Mouse (Mus musculus) myocyte (in vitro differentiated cells): ENCODE results near the gene Bivm. TPM values are rescaled to one million over a fixed set of nuclear protein-coding genes. Genes with fewer than 3 reads are reported as not detected.

Experiments
- H3K27me3 ChIP-seq: one replicate; pipeline ENCODE4 v1.6.1; 2011; ENCODE audit not compliant: control insufficient read depth, insufficient read depth, insufficient read length
- H3K36me3 ChIP-seq: one replicate; pipeline ENCODE4 v1.6.1; 2011; ENCODE audit not compliant: control insufficient read depth, insufficient read depth
- H3K4me2 ChIP-seq: one replicate; pipeline ENCODE4 v1.6.1; 2011; ENCODE audit warnings: low read depth, control low read depth
- H3K4me3 ChIP-seq: one replicate; pipeline ENCODE4 v1.5.1; 2011; ENCODE audit warnings: mild to moderate bottlenecking, control low read depth, moderate library complexity
- H3K79me2 ChIP-seq: one replicate; pipeline ENCODE4 v1.6.1; 2011; ENCODE audit not compliant: control insufficient read depth, insufficient read depth
- H3ac ChIP-seq: one replicate; pipeline ENCODE4 v1.6.1; 2011; ENCODE audit not compliant: control insufficient read depth, insufficient read length
- CEBPB ChIP-seq: IDR thresholded peaks from 2 replicates; pipeline ENCODE4 v1.6.1; 2011; ENCODE audit warnings: mild to moderate bottlenecking, moderate library complexity; ENCODE audit not compliant: poor library complexity, insufficient read depth, severe bottlenecking
- E2F4 ChIP-seq: IDR thresholded peaks from one replicate; pipeline ENCODE4 v1.6.1; 2011; ENCODE audit warnings: mild to moderate bottlenecking, control low read depth, moderate library complexity; ENCODE audit not compliant: insufficient read depth
- MAX ChIP-seq: IDR thresholded peaks from one replicate; pipeline ENCODE4 v1.6.1; 2011; ENCODE audit warnings: low read depth, mild to moderate bottlenecking, control low read depth
- MYOD1 ChIP-seq, 3 experiments: IDR thresholded peaks; one replicate each; pipeline ENCODE4 v1.6.1; 2011; ENCODE audit warnings: control low read depth in 2 of 3, low read depth in 2 of 3, mild to moderate bottlenecking in 2 of 3, moderate library complexity in 1 of 3; ENCODE audit not compliant: insufficient read length in 2 of 3, control insufficient read depth in 1 of 3
- MYOG ChIP-seq, 3 experiments: IDR thresholded peaks; one replicate each; pipeline ENCODE4 v1.6.1; 2011; ENCODE audit warnings: control low read depth in 2 of 3, low read depth in 2 of 3, mild to moderate bottlenecking in 2 of 3; ENCODE audit not compliant: insufficient read length in 2 of 3, control insufficient read depth in 1 of 3, insufficient read depth in 1 of 3
- POLR2A ChIP-seq: IDR thresholded peaks from one replicate; pipeline ENCODE4 v1.6.1; 2011; ENCODE audit warnings: low read depth, mild to moderate bottlenecking, control low read depth, moderate library complexity; ENCODE audit not compliant: insufficient read length
- POLR2AphosphoS2 ChIP-seq: IDR thresholded peaks from one replicate; pipeline ENCODE4 v1.6.1; 2011; ENCODE audit warnings: low read depth, control low read depth; ENCODE audit not compliant: insufficient read length
- REST ChIP-seq: IDR thresholded peaks from one replicate; pipeline ENCODE4 v1.6.1; 2011; ENCODE audit warnings: mild to moderate bottlenecking, control low read depth, moderate library complexity; ENCODE audit not compliant: insufficient read depth, insufficient read length
- SRF ChIP-seq: IDR thresholded peaks from one replicate; pipeline ENCODE4 v1.6.1; 2011; ENCODE audit warnings: low read depth; ENCODE audit not compliant: control insufficient read depth, insufficient read length
- TCF12 ChIP-seq: IDR thresholded peaks from one replicate; pipeline ENCODE4 v1.6.1; 2011; ENCODE audit warnings: mild to moderate bottlenecking, control low read depth; ENCODE audit not compliant: poor library complexity, insufficient read depth, severe bottlenecking
- TCF3 ChIP-seq: IDR thresholded peaks from one replicate; pipeline ENCODE4 v1.6.1; 2011; ENCODE audit warnings: low read depth, control low read depth; ENCODE audit not compliant: insufficient read length
- USF1 ChIP-seq: IDR thresholded peaks from one replicate; pipeline ENCODE4 v1.6.1; 2011; ENCODE audit warnings: low read depth, mild to moderate bottlenecking, control low read depth, moderate library complexity
- polyA plus RNA-seq: library from polyadenylated mRNA; unstranded; fragments of >200 nt; fragmentation: generic; extraction: Trizol; gene quantifications from one replicate; pipeline ENCODE4 v1.2.1, GENCODE M21; 2012; ENCODE audit warnings: missing spikeins

The Bivm gene
- polyA plus RNA-seq, 1 experiment, result 8.1 TPM

DNA sequence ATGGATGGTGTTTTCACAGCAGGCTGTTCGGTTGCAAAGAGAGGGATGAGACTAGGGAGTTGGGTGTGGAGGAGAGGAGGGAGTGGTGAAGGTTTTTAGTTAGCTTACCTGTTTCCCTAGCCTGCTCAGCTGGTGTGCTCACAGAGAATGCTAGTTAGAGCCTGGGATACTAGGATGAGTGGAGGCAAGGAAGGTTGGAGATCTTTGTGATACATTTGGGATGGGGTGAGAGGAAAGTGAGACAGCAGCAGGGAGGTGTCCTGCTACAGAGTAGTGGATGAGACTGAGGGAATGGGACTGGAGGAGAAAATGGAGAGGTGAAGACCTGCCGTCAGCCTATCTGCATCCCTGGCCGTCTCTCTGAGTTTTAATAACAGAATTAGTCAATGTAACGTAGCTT lies 53.9 kb downstream of the Bivm start:
- Histone ChIP-seq H3K79me2 (no peaks in the 10 kb centered on the region), H3K27me3 (no peaks in the 10 kb centered on the region), H3K4me3 (no peak overlapping the region), H3K36me3 (peaks cover 31% of the 10 kb centered on the region), H3ac (no peak overlapping the region), H3K4me2 (no peak overlapping the region)
- TF ChIP-seq REST, result no peak
- TF ChIP-seq CEBPB, result no peak
- no peak for TF ChIP-seq MYOG (IDR thresholded peaks at IDR 0.05; ENCODE audit: control insufficient read depth in 1 of 3, insufficient read depth in 1 of 3, insufficient read length in 2 of 3, low read depth in 2 of 3)

GRCm38 (mm10) chr1:44173903-44174302 lies 55.1 kb downstream of the Bivm start:
- Histone ChIP-seq H3ac (no peak overlapping the region), H3K36me3 (peaks cover 38% of the 10 kb centered on the region), H3K79me2 (no peaks in the 10 kb centered on the region), H3K4me2 (no peak overlapping the region), H3K27me3 (no peaks in the 10 kb centered on the region), H3K4me3 (no peak overlapping the region)
- TF ChIP-seq SRF (no peak), POLR2AphosphoS2 (no peak), MYOD1 (IDR thresholded peaks at IDR 0.05; ENCODE audit: control insufficient read depth in 1 of 3, insufficient read length in 2 of 3, low read depth in 2 of 3) (no peak), REST (no peak), TCF3 (no peak), CEBPB (no peak), TCF12 (no peak), POLR2A (no peak), USF1 (no peak), E2F4 (no peak), MYOG (IDR thresholded peaks at IDR 0.05; ENCODE audit: control insufficient read depth in 1 of 3, insufficient read depth in 1 of 3, insufficient read length in 2 of 3, low read depth in 2 of 3) (no peak), MAX (no peak)

DNA sequence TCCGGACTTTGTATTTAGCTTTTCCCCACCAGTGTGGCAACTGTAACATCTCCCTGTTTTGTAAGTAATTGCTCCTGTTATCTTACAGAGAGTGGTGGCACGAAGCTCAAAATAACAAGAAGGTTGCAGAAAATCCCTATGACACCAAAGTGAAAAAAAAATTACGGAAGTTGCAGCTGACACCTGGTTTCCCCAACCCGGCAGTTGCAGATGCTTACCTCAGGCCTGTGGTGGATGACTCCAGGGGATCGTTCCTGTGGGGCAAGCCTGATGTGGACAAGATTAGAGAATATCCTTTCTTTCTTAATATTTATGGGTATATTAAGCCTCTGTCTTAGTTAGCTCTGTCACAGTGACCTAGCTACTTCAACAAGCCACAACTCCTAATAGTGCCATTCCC lies 59.3 kb downstream of the Bivm start:
- Histone ChIP-seq H3K27me3 (no peaks in the 10 kb centered on the region), H3ac (no peak overlapping the region), H3K36me3 (peaks cover 37% of the 10 kb centered on the region), H3K4me3 (no peak overlapping the region), H3K79me2 (no peaks in the 10 kb centered on the region), H3K4me2 (no peak overlapping the region)
- TF ChIP-seq CEBPB, result no peak
- no peak for TF ChIP-seq POLR2AphosphoS2

- TF ChIP-seq SRF (no peak), REST (no peak), MYOD1 (IDR thresholded peaks at IDR 0.05; ENCODE audit: control insufficient read depth in 1 of 3, insufficient read length in 2 of 3, low read depth in 2 of 3) (no peak), MAX (no peak), TCF12 (no peak), USF1 (no peak), MYOG (IDR thresholded peaks at IDR 0.05; ENCODE audit: control insufficient read depth in 1 of 3, insufficient read depth in 1 of 3, insufficient read length in 2 of 3, low read depth in 2 of 3) (no peak), E2F4 (no peak), POLR2AphosphoS2 (no peak), CEBPB (no peak), TCF3 (no peak), POLR2A (no peak)
- H3ac ChIP-seq, result no peak overlapping the region
- no peaks in the 10 kb centered on the region for H3K79me2 ChIP-seq
- H3K4me3 ChIP-seq, result no peak overlapping the region
- no peaks in the 10 kb centered on the region for H3K27me3 ChIP-seq
- no peaks in the 10 kb centered on the region for H3K36me3 ChIP-seq
- H3K4me2 ChIP-seq, result no peak overlapping the region
These were observed 67.6 kb downstream of the Bivm start for GRCm38 (mm10) chr1:44186396-44186795.

Other genes starting within 250 kb of the Bivm start
- gene Tpp2, start 185.3 kb upstream of the Bivm start, polyA plus RNA-seq, result 17.2 TPM
- 0.05 TPM for gene Mettl21c, start 98.9 kb upstream of the Bivm start, polyA plus RNA-seq
- gene Gm8251, start 57.0 kb upstream of the Bivm start, polyA plus RNA-seq, result not detected
- 6.5 TPM for gene Tex30, start 16.5 kb upstream of the Bivm start, polyA plus RNA-seq
- 17.3 TPM for gene Kdelc1, start 149 bp upstream of the Bivm start, polyA plus RNA-seq
- gene Ercc5, start 28.8 kb downstream of the Bivm start, polyA plus RNA-seq, result 5.1 TPM
- gene Mettl21e, start 100.0 kb downstream of the Bivm start, polyA plus RNA-seq, result not detected